Mouse (Mus musculus) activated CD4-positive, CD25-positive, alpha-beta regulatory T cell, adult 9 weeks (primary cell): ENCODE measurements around the gene Prl7d1. TPM values are rescaled to one million over a fixed set of nuclear protein-coding genes. Genes with fewer than 3 reads are reported as not detected.

ENCODE experiments used
- polyA plus RNA-seq: library from polyadenylated mRNA; unstranded; fragments of 100-300 nt; shearing (Covaris generic); gene quantifications from one replicate; pipeline ENCODE4 v1.2.1, GENCODE M21; 2017

The Prl7d1 gene
- polyA plus RNA-seq, result not detected

GRCm38 (mm10) chr13:27716636-27717035 is at the start of gene Prl7d1:
Gene Prl7d1, minus strand, starts transcription at chr13:27716736.

GRCm38 (mm10) chr13:27667936-27668335 is 48.6 kb downstream of the Prl7d1 start, which contains the start of gene Prl7a2:
Gene Prl7a2, minus strand, starts transcription at chr13:27668036.

Other genes with a start within 250 kb of the Prl7d1 start
- not detected for gene Prl8a8, start 203.5 kb downstream of the Prl7d1 start, polyA plus RNA-seq
- not detected for gene Prl8a9, start 152.1 kb downstream of the Prl7d1 start, polyA plus RNA-seq
- not detected for gene Prl8a1, start 134.6 kb downstream of the Prl7d1 start, polyA plus RNA-seq
- not detected for gene Prl7b1, start 106.2 kb downstream of the Prl7d1 start, polyA plus RNA-seq
- gene Prl7a1, start 74.2 kb downstream of the Prl7d1 start, polyA plus RNA-seq, result not detected
- gene Prl7a2, start 48.7 kb downstream of the Prl7d1 start, polyA plus RNA-seq, result not detected
- gene Prl7c1, start 64.1 kb upstream of the Prl7d1 start, polyA plus RNA-seq, result not detected
- not detected for gene Prl2a1, start 84.9 kb upstream of the Prl7d1 start, polyA plus RNA-seq
- not detected for gene Prl2c1, start 132.6 kb upstream of the Prl7d1 start, polyA plus RNA-seq